Mouse (Mus musculus) layer of hippocampus, adult 11-12 months (tissue): ENCODE measurements around the gene Fignl1.

Experiments
- DNase-seq: peaks from one replicate; pipeline ENCODE4 v3.0.0; 2022; ENCODE audit warnings: low spot score

Fignl1 gene

GRCm38 (mm10) chr11:11808035-11808819 is 535 bp downstream of the Fignl1 start:
- DNase-seq = no peak

- DNase-seq = no peak
These were observed 2.8 kb downstream of the Fignl1 start for GRCm38 (mm10) chr11:11805951-11806350.

- no peak for DNase-seq
These were observed 4.3 kb downstream of the Fignl1 start for GRCm38 (mm10) chr11:11804421-11804820.

GRCm38 (mm10) chr11:11801067-11801466 is 7.7 kb downstream of the Fignl1 start:
- no peak for DNase-seq

- no peak for DNase-seq
These were observed 8.5 kb downstream of the Fignl1 start for GRCm38 (mm10) chr11:11800304-11800703.

GRCm38 (mm10) chr11:11798690-11799089 is 10.1 kb downstream of the Fignl1 start:
- DNase-seq = no peak

- DNase-seq = no peak
These were observed 14.1 kb downstream of the Fignl1 start for GRCm38 (mm10) chr11:11794626-11795025.

- DNase-seq = peak; percentile 83
These were observed 20.2 kb downstream of the Fignl1 start for GRCm38 (mm10) chr11:11788521-11788974.

- no peak for DNase-seq
These were observed 23.3 kb downstream of the Fignl1 start for GRCm38 (mm10) chr11:11785457-11785856.

- no peak for DNase-seq
These were observed 27.0 kb downstream of the Fignl1 start for GRCm38 (mm10) chr11:11781728-11782127.

GRCm38 (mm10) chr11:11778345-11778744 is 30.4 kb downstream of the Fignl1 start:
- DNase-seq = no peak

- DNase-seq = no peak
These were observed 31.0 kb downstream of the Fignl1 start for GRCm38 (mm10) chr11:11777796-11778195.

- DNase-seq = no peak
These were observed 31.5 kb downstream of the Fignl1 start for GRCm38 (mm10) chr11:11777246-11777645.

- no peak for DNase-seq
These were observed 32.0 kb downstream of the Fignl1 start for GRCm38 (mm10) chr11:11776822-11777174.

GRCm38 (mm10) chr11:11776071-11776821 is 32.5 kb downstream of the Fignl1 start:
- no peak for DNase-seq

- no peak for DNase-seq
These were observed 33.9 kb downstream of the Fignl1 start for GRCm38 (mm10) chr11:11774893-11775292.

GRCm38 (mm10) chr11:11774384-11774783 is 34.4 kb downstream of the Fignl1 start:
- DNase-seq = no peak

- no peak for DNase-seq
These were observed 36.6 kb downstream of the Fignl1 start for GRCm38 (mm10) chr11:11772196-11772595.

- DNase-seq = no peak
These were observed 38.1 kb downstream of the Fignl1 start for GRCm38 (mm10) chr11:11770691-11771090.

- no peak for DNase-seq
These were observed 39.5 kb downstream of the Fignl1 start for GRCm38 (mm10) chr11:11769281-11769680.

- no peak for DNase-seq
These were observed 40.7 kb downstream of the Fignl1 start for GRCm38 (mm10) chr11:11768057-11768456.

- no peak for DNase-seq
These were observed 42.0 kb downstream of the Fignl1 start for GRCm38 (mm10) chr11:11766736-11767135.

- DNase-seq = no peak
These were observed 42.7 kb downstream of the Fignl1 start for GRCm38 (mm10) chr11:11766105-11766504.
